Mouse (Mus musculus) midbrain, embryonic 10.5 days (tissue): ENCODE measurements around the gene Btf3. TPM values are rescaled to one million over a fixed set of nuclear protein-coding genes. Genes with fewer than 3 reads are reported as not detected.

Experiments
- DNase-seq: peaks from one replicate; pipeline ENCODE4 v3.0.0-alpha.2; 2017; ENCODE audit warnings: low spot score
- H3K27ac ChIP-seq: fragments of 300-500 bp; sonication (generic); replicated peaks from 2 replicates; pipeline ENCODE4 v1.5.1; 2016; ENCODE audit warnings: mild to moderate bottlenecking
- H3K27me3 ChIP-seq: fragments of 300-500 bp; sonication (generic); 2 replicates; pipeline ENCODE4 v1.6.1; 2016; ENCODE audit warnings: low read depth, mild to moderate bottlenecking; ENCODE audit not compliant: poor library complexity, severe bottlenecking
- H3K36me3 ChIP-seq: fragments of 300-500 bp; sonication (generic); 2 replicates; pipeline ENCODE4 v1.6.1; 2016; ENCODE audit warnings: mild to moderate bottlenecking, moderate library complexity
- H3K4me1 ChIP-seq: fragments of 300-500 bp; sonication (generic); 2 replicates; pipeline ENCODE4 v1.6.1; 2016
- H3K4me3 ChIP-seq: fragments of 300-500 bp; sonication (generic); 2 replicates; pipeline ENCODE4 v1.5.1; 2016; ENCODE audit warnings: mild to moderate bottlenecking, moderate library complexity
- H3K9me3 ChIP-seq: fragments of 300-500 bp; sonication (generic); replicated peaks from 2 replicates; pipeline ENCODE4 v1.6.1; 2016; ENCODE audit warnings: mild to moderate bottlenecking
- WGBS: fragments of 180-500 bp; shearing (Covaris S2); methylation state at CpG from one replicate; pipeline ENCODE4 v1.1.7; 2016; 5-methylcytosine and 5-hydroxymethylcytosine counted together
- polyA plus RNA-seq: library from polyadenylated mRNA; unstranded; fragments of >200 nt; fragmentation: Nextera tagmentation; extraction: Ambion mirVana; gene quantifications from 2 replicates; pipeline ENCODE4 v1.2.1, GENCODE M21; 2016

Btf3 gene
- polyA plus RNA-seq, 1 experiment from 2014 or later, result 750 TPM

DNA sequence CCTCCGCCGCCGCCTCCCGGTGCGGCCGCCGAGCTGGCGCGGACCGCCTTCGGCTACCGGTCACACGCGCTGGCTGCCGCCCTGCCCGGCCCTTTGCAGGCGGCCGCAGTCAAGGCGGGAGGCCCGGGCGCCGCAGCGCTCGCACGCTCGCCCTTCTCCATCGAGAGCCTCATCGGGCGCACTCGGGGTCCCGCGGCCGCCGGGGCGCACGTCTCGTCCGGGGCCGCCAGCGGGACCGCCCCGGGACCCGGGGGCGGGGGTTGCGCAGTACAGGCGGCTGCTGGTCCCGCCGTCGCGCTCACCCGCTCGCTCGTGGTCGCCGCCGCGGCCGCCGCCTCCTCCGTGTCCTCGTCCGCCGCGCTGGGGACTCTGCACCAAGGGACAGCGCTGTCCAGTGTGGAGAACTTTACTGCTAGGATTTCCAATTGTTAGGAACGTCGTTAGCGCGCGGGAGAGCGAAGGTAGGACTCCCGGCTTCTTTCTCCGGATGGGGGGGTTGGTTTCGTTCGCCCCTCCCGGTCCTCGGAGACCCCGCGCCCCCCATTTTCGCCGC, 38.8 kb upstream of the Btf3 start:
- peak; percentile 73 for DNase-seq
- H3K36me3 ChIP-seq, result no peaks in the 10 kb centered on the region
- peaks cover 51% of the 10 kb centered on the region for H3K4me1 ChIP-seq
- H3K4me3 ChIP-seq, result peak overlapping the region; percentile 66
- peak overlapping the region; percentile 86 for H3K27ac ChIP-seq
- no peaks in the 10 kb centered on the region for H3K9me3 ChIP-seq
- WGBS, result under 1% methylated on average over 81 of the region's 81 CpGs
- H3K27me3 ChIP-seq, result peaks cover 100% of the 10 kb centered on the region

DNA sequence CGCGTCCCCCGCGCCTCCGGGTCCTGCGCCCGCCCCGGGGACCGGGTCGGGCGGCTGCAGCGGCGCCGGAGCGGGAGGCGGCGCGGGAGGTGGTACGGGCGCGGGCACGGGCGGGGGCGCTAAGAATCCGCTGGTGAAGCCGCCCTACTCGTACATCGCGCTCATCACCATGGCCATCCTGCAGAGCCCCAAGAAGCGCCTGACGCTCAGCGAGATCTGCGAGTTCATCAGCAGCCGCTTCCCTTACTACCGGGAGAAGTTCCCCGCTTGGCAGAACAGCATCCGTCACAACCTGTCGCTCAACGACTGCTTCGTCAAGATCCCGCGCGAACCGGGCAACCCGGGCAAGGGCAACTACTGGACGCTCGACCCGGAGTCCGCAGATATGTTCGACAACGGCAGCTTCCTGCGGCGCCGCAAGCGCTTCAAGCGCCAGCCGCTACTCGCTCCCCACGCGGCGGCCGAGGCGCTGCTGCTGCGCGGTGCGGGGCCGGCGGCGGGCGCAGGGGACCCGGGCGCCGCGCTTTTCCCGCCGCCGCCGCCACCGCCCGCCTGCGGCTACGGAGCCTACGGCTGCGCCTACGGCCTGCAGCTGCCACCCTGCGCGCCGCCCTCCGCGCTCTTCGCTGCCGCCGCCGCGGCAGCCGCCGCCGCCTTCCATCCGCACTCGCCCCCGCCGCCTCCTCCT, 38.2 kb upstream of the Btf3 start:
- under 1% methylated on average over 102 of the region's 102 CpGs for WGBS
- H3K36me3 ChIP-seq, result no peaks in the 10 kb centered on the region
- H3K27me3 ChIP-seq, result peaks cover 100% of the 10 kb centered on the region
- peaks cover 49% of the 10 kb centered on the region for H3K4me1 ChIP-seq
- peak overlapping the region; percentile 66 for H3K4me3 ChIP-seq
- no peaks in the 10 kb centered on the region for H3K9me3 ChIP-seq
- peak overlapping the region; percentile 86 for H3K27ac ChIP-seq
- DNase-seq, result peak; percentile 73

DNA sequence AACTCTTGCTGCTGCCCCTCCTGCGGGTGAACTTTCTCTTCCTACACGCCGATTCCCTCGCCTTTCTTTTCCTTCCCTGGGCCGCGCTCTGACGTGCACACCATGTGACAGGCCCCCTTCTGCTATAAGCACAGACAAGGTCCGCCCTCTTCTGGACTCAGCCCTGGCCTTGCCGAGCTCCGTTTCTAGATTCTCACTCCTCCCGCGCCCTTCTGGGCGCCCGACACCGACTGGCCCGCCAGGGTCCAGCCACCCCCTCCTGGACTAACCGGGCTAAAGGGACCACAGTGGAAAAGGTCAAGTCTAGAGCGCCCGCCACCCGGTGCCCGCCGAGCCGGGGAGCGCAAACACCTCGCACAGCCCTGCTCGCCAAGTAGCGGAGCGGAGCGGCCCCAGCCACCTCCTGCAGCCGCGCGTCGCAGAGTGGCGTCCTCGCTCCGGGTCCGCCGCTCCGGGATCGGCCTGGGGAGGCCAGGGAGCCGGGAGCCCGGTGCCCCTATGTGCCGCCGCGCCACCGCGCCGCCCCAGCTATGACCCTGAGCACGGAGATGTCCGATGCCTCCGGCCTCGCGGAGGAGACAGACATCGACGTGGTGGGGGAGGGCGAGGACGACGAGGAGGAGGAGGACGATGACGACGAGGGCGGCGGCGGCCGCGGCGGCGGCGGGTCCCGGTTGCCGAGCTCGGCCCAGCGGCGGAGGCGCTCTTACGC, 37.4 kb upstream of the Btf3 start, which contains the start of gene Foxd1:
TSS of gene Foxd1 (plus strand) at position 153 of the 712 bp plus-strand sequence.
- H3K9me3 ChIP-seq, result no peaks in the 10 kb centered on the region
- peak within 1 kb of the TSS; percentile 86 for H3K27ac ChIP-seq
- WGBS, result under 1% methylated on average over 71 of the region's 76 CpGs
- peak within 1 kb of the TSS; percentile 66 for H3K4me3 ChIP-seq
- H3K36me3 ChIP-seq, result no peaks in the 10 kb centered on the region
- H3K27me3 ChIP-seq, result peaks cover 100% of the 10 kb centered on the region
- DNase-seq, result peak; percentile 88
- H3K4me1 ChIP-seq, result peaks cover 44% of the 10 kb centered on the region

DNA sequence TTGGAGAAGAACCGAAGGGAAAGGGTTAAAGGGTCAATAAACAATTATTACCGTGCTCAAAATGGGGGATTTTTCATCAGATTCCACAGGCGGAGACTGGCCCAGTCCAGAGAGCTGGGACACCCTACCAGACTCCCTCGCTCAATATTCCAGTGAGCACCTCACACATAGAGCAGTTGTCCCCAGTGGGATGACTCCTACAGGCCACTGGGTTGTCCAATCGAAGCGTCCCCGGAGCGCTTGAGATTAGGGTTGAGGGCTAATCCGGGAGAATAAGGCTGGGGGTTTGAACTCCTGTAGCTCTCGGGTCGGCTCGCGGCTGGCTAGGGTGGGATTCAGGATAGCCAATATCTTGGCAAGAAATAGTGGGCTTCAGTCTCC, 36.9 kb upstream of the Btf3 start:
- no peak for DNase-seq

DNA sequence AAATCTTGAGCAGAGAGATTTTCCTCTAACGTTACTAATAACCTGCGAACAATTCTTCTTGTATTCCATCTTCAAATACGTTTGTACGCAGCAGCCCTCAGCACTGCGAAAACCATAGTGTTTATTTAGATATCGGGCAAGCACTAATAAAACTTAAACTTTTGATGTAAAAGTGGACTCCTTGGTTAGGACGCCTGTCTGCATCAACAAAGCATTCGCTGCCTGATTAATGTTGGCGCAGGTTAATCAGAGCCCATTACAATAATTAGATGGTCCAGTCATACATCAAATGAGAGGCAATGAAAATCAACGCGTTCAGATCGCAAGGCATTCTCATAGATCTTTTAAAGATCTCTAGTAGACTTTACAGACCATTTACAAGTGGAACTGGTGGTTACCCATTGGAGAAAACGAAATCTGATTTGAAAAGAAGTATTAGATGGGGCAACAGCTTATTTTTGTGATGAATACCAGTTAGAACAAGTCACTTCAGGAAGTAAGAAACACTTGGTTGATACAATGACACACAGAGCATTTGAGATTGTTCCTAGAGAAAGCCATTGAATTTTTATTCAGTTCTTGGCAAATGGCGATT, 35.7 kb upstream of the Btf3 start:
- H3K4me1 ChIP-seq, result peaks cover 31% of the 10 kb centered on the region
- DNase-seq, result no peak
- no peak overlapping the region for H3K27ac ChIP-seq
- H3K27me3 ChIP-seq, result peaks cover 92% of the 10 kb centered on the region
- H3K9me3 ChIP-seq, result no peaks in the 10 kb centered on the region
- H3K36me3 ChIP-seq, result no peaks in the 10 kb centered on the region
- H3K4me3 ChIP-seq, result no peak overlapping the region
- WGBS, result 10% methylated on average over 14 of the region's 14 CpGs

More for the DNA sequence above, 36.9 kb upstream of the Btf3 start:
- Histone ChIP-seq H3K9me3 (no peaks in the 10 kb centered on the region), H3K27ac (peak overlapping the region; percentile 86; the same call in 1 of the 2 replicates), H3K4me1 (peaks cover 40% of the 10 kb centered on the region), H3K4me3 (peak overlapping the region; percentile 66), H3K36me3 (no peaks in the 10 kb centered on the region), H3K27me3 (peaks cover 100% of the 10 kb centered on the region)
- WGBS, result 1% methylated on average over 13 of the region's 13 CpGs

DNA sequence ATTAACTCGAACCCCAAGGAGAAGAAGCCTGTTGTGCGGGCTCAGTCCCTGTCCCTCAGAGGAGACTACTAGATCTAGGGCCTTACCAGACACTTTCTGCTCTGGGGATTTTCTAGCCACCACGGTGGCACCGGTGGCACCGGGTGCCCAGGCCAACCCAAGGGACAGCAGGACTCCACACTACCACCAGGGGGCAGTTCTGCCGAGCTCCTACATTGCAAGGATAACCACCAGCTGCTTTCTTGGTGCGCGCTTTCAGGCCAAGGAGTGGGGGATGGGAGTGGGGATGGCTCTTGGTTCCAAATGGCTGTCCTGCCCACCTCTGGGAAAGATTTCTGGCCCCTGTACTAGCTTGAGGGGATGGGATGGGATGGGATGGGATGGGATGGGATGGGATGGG, 34.7 kb upstream of the Btf3 start:
- peaks cover 88% of the 10 kb centered on the region for H3K27me3 ChIP-seq
- no peaks in the 10 kb centered on the region for H3K9me3 ChIP-seq
- no peak overlapping the region for H3K4me3 ChIP-seq
- no peaks in the 10 kb centered on the region for H3K36me3 ChIP-seq
- H3K27ac ChIP-seq, result no peak overlapping the region
- H3K4me1 ChIP-seq, result peaks cover 31% of the 10 kb centered on the region
- 4% methylated on average over 8 of the region's 8 CpGs for WGBS
- DNase-seq, result peak; percentile 62

DNA sequence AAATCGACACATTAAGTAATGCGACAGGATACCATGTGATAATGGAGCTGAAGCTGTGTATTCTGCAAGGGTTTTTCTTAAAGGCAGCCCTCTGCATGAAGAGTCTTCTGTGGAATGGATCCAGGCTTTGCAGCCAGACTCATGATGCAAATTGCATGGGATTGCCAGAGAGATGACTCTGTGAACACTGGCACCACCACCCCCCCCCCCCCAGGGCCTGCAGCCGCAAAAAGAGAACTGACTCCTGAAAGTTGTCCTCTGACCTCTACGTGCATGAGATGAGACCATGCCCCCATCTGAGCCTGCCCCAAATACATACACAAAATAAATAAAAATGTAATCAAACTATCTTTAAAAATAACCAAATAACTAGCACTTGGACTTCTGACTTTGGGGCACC, 32.7 kb upstream of the Btf3 start:
- Histone ChIP-seq H3K4me3 (no peak overlapping the region), H3K27ac (no peak overlapping the region), H3K4me1 (peaks cover 15% of the 10 kb centered on the region), H3K9me3 (no peaks in the 10 kb centered on the region), H3K36me3 (no peaks in the 10 kb centered on the region), H3K27me3 (peaks cover 68% of the 10 kb centered on the region)
- 77% methylated on average over 4 of the region's 4 CpGs for WGBS
- no peak for DNase-seq

DNA sequence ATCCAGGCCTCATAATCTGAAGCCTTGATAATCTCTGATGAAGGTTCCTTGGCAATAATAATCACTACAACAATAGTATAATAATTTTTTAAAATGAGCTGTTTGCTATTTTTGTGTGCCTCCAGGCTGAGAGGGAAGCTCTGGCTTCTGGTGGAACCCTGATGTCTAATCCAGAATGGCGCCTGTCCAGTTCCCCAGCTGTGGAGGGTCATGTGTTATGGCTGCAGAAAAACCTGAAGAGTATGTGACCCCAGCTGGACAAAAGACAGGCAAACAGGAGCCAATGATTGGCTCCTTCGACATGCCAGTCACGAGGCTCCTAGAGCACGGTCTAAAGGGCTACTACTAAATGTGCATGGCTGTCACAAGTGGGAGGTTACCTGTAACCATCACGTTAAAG, 23.7 kb upstream of the Btf3 start:
- WGBS, result 80% methylated on average over 5 of the region's 5 CpGs
- Histone ChIP-seq H3K4me3 (no peak overlapping the region), H3K27me3 (0 out of 2 replicates have a peak, but pooled peaks cover 4% of the 10 kb centered on the region)

DNA sequence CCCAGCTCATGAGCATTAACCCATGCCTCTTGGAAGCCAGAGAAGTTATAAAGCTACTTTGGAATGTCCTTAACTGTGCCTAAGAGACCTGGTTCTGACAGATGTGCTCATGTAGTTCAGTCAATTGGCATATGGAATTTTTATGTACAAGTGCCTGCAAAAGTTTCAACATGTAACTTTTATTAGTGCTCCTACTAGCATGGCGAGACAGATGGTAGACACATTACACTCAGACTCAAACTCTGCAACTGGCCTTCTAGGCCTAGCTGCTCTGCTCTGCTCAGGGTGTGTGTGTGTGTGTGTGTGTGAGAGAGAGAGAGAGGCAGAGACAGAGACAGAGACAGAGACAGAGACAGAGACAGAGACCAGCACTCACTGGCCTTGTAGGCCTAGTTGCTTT, 19.4 kb upstream of the Btf3 start:
- 90% methylated on average over 1 of the region's 1 CpGs for WGBS
- Histone ChIP-seq H3K27me3 (no peaks in the 10 kb centered on the region), H3K27ac (no peak overlapping the region), H3K4me1 (no peaks in the 10 kb centered on the region), H3K9me3 (0 out of 2 replicates have a peak, but pooled peaks cover 4% of the 10 kb centered on the region), H3K36me3 (no peaks in the 10 kb centered on the region), H3K4me3 (no peak overlapping the region)
- DNase-seq, result no peak

More for the DNA sequence above, 23.7 kb upstream of the Btf3 start:
- Histone ChIP-seq H3K36me3 (no peaks in the 10 kb centered on the region), H3K27ac (no peak overlapping the region), H3K9me3 (no peaks in the 10 kb centered on the region), H3K4me1 (no peaks in the 10 kb centered on the region)
- DNase-seq, result no peak

DNA sequence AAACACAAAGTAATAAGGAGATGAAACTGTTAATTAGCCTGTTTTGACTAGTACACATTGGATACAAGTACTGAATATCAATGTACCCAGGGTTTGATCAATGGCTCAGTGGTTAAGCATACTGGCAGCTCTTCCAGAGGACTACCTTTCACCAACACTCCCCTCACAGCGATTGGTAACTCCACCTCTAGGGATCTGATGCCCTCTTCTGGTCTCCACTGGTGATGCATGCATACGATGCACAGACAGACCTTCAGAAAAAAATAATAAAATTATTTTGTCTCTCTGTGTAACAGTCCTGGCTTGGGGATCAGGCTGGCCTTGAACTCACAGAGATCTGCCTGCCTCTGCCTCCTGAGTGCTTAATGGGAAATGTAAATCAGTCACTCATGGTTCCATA, 15.3 kb upstream of the Btf3 start:
- Histone ChIP-seq H3K4me1 (no peaks in the 10 kb centered on the region), H3K9me3 (0 out of 2 replicates have a peak, but pooled peaks cover 4% of the 10 kb centered on the region), H3K27ac (no peak overlapping the region), H3K27me3 (no peaks in the 10 kb centered on the region), H3K4me3 (no peak overlapping the region), H3K36me3 (no peaks in the 10 kb centered on the region)
- DNase-seq, result no peak
- 60% methylated on average over 2 of the region's 2 CpGs for WGBS

DNA sequence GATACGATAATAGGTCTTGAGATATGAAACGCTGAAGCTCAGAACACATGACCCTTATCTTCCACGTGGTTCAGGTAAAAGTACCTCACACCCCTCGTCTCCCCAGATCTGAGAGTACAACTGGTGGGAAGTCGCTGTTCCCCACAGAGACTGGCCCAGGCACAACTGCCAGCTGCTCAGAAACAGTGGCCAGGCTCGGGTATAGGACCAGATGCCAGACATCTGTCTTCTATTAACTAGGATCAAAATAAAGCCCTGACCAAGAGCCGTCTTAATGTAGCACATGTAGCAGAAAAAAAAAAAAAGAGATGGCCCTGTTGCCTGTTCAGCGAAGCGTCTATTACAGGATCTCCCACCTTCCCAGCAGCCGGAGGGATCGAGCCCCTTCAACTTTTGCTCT, 8.2 kb upstream of the Btf3 start:
- H3K36me3 ChIP-seq, result 0 out of 2 replicates have a peak, but pooled peaks cover 7% of the 10 kb centered on the region
- 86% methylated on average over 11 of the region's 11 CpGs for WGBS
- H3K9me3 ChIP-seq, result no peaks in the 10 kb centered on the region
- H3K27me3 ChIP-seq, result no peaks in the 10 kb centered on the region
- no peak for DNase-seq
- H3K4me3 ChIP-seq, result no peak overlapping the region
- H3K27ac ChIP-seq, result no peak overlapping the region
- no peaks in the 10 kb centered on the region for H3K4me1 ChIP-seq

DNA sequence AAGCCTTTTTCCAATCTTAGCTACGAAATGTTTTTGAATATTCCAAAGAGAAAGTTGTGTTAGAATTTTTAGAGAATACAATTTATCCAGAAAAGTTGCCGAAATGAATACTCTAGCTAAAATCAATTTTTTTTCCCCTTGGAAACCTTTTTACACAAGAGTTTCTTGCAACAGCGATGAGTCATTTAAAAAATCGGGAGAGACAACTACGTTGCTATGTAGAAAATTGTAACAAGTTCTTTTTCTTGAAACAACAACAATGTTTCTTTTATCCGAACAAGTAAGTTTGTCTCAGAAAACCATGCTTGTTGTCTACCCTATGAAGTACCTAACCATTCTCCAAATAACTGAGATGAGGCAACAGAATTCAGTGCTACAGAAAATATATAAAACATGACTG, 1.1 kb upstream of the Btf3 start:
- peak overlapping the region; percentile 100 for H3K4me3 ChIP-seq
- H3K27ac ChIP-seq, result no peak overlapping the region
- no peak for DNase-seq
- H3K4me1 ChIP-seq, result peaks cover 27% of the 10 kb centered on the region
- no peaks in the 10 kb centered on the region for H3K27me3 ChIP-seq
- WGBS, result 92% methylated on average over 6 of the region's 6 CpGs
- H3K36me3 ChIP-seq, result peaks cover 23% of the 10 kb centered on the region
- no peaks in the 10 kb centered on the region for H3K9me3 ChIP-seq
